In genomic region chr8:122611295-122612133, GRCm38 (mm10) we compare ENCODE assay signal across 8 mouse cellular contexts. TPM values are rescaled to one million over a fixed set of nuclear protein-coding genes. Genes with fewer than 3 reads are reported as not detected.
DNase-seq lines count a peak whose midpoint lies in the region; ATAC-seq and TF ChIP-seq lines count a peak whose summit lies in the region.

Gene Galns, minus strand, starts transcription at chr8:122611463.
Gene Trappc2l, plus strand, starts transcription at chr8:122611640.

- peak within 1 kb of the TSS; percentile 88 for H3K4me2 ChIP-seq in hindbrain, embryonic 13.5 days

- peak within 1 kb of the TSS; percentile 77 for H3K4me3 ChIP-seq in hindbrain, embryonic 13.5 days

- peak; percentile 93 for ATAC-seq in Patski
- ATAC-seq in hindbrain, embryonic 13.5 days (ENCODE audit: low FRiP score): peak; percentile 97

- WGBS in hindbrain, embryonic 13.5 days: under 1% methylated on average over 57 of the region's 57 CpGs

- H3K27ac ChIP-seq in hindbrain, embryonic 13.5 days: peak within 1 kb of the TSS; percentile 88

- peaks cover 24% of the 10 kb centered on the region for H3K4me1 ChIP-seq in hindbrain, embryonic 13.5 days (replicated peaks)

- H3K9me3 ChIP-seq in hindbrain, embryonic 13.5 days: no peaks in the 10 kb centered on the region

- POLR2A ChIA-PET in Patski (lab: Charles Lee): interaction anchor here (1.3 to 3.8 kb wide), 3 partner anchors 11 to 44 kb away, joined by 4 to 26 read pairs (median 13); partner anchors contain the start of genes Aprt, Cdt1 and Pabpn1l

- in situ Hi-C loops in Patski (cut with MboI; ENCODE audit: low pct_unique_long_range_greater_than_20kb): no loop called here

- H3K27me3 ChIP-seq in Patski: no peaks in the 10 kb centered on the region
- no peaks in the 10 kb centered on the region for H3K27me3 ChIP-seq in hindbrain, embryonic 13.5 days

- peaks cover 22% of the 10 kb centered on the region for H3K36me3 ChIP-seq in hindbrain, embryonic 13.5 days

- H3K9ac ChIP-seq in hindbrain, embryonic 13.5 days: peak within 1 kb of the TSS; percentile 85

- TF ChIP-seq CTCF in Patski (IDR thresholded peaks at IDR 0.05): no peak

- CTCF ChIA-PET in Patski (lab: Charles Lee): interaction anchor here (2.4 kb wide), 1 partner anchor 43 kb away, joined by 6 read pairs; the partner anchor contains the start of gene Cdt1

- peak; percentile 86 for DNase-seq in Patski (ENCODE audit: low read depth, low spot score)
- peak; percentile 96 to 97 for DNase-seq in cerebellum, postnatal 14 days
- peak; percentile 91 to 93 for DNase-seq in frontal cortex, postnatal 14 days (ENCODE audit: low spot score in 2 of 2)
- peak; percentile 76 to 81 for DNase-seq in layer of hippocampus, postnatal 25 days (ENCODE audit: extremely low spot score in 1 of 2, low spot score in 1 of 2)
- peak; percentile 96 for DNase-seq in lung, postnatal 25 days (ENCODE audit: low spot score)
- DNase-seq in retina, embryonic 14.5 days (ENCODE audit: low spot score): peak; percentile 100
- peak; percentile 98 for DNase-seq in thymus, postnatal 4 days

RNA-seq across cellular contexts. Expression of gene Galns, which starts in this region (rescaled TPM):
- 60.3 TPM for polyA plus RNA-seq in Patski (2021)
- 5.4 and 6.1 TPM in 2 replicates for polyA plus RNA-seq in hindbrain, embryonic 13.5 days (2015; fragmentation: Nextera tagmentation; extraction: Ambion mirVana)
- 10 to 100 TPM; 11.2 TPM for total RNA-seq in layer of hippocampus, postnatal 25 days (2021)

RNA-seq across cellular contexts. Expression of gene Trappc2l, which starts in this region (rescaled TPM):
- polyA plus RNA-seq in Patski (2021): 99.5 TPM
- 98.9 and 101 TPM in 2 replicates for polyA plus RNA-seq in hindbrain, embryonic 13.5 days (2015; fragmentation: Nextera tagmentation; extraction: Ambion mirVana)
- total RNA-seq in layer of hippocampus, postnatal 25 days (2021): 10 to 100 TPM; 75.2 to 87.6 TPM

Comparison
In these comparisons a context has a peak if more than half of its experiments do, and no peak if none do; other contexts are left out.
1. Peak in every context shown above with its lines: DNase-seq, ATAC-seq, H3K4me3 ChIP-seq and H3K27ac ChIP-seq.